Mouse (Mus musculus) intestine, postnatal 0 days (tissue): Measurements from ENCODE around the gene Spef2. TPM values are rescaled to one million over a fixed set of nuclear protein-coding genes. Genes with fewer than 3 reads are reported as not detected.

Experiments used
- ATAC-seq: fragments of 200-750 bp; cut with Nextera tagmentation; 2 replicates; pipeline ENCODE4 v1.8.0; 2017; ENCODE audit warnings: mild to moderate bottlenecking, moderate TSS enrichment, moderate library complexity
- H3K27ac ChIP-seq: fragments of 300-500 bp; sonication (generic); 2 replicates; pipeline ENCODE4 v1.5.1; 2014; ENCODE audit warnings: mild to moderate bottlenecking, low read depth, low read length, moderate library complexity
- H3K27me3 ChIP-seq: fragments of 300-500 bp; sonication (generic); replicated peaks from 2 replicates; pipeline ENCODE4 v1.6.1; 2014; ENCODE audit warnings: low read length, mixed read lengths; ENCODE audit not compliant: control insufficient read depth, insufficient read depth
- H3K36me3 ChIP-seq: fragments of 300-500 bp; sonication (generic); 2 replicates; pipeline ENCODE4 v1.6.1; 2014; ENCODE audit warnings: mild to moderate bottlenecking, moderate library complexity; ENCODE audit not compliant: control insufficient read depth, insufficient read depth
- H3K4me1 ChIP-seq: fragments of 300-500 bp; sonication (generic); replicated peaks from 2 replicates; pipeline ENCODE4 v1.6.1; 2014; ENCODE audit warnings: antibody characterized with exemption, low read length, mixed read lengths; ENCODE audit not compliant: control insufficient read depth, insufficient read depth
- H3K4me2 ChIP-seq: fragments of 300-500 bp; sonication (generic); replicated peaks from 2 replicates; pipeline ENCODE4 v1.6.1; 2014; ENCODE audit warnings: low read depth, mild to moderate bottlenecking, moderate library complexity
- H3K4me3 ChIP-seq: fragments of 300-500 bp; sonication (generic); 2 replicates; pipeline ENCODE4 v1.5.1; 2014; ENCODE audit warnings: low read depth, low read length
- H3K9ac ChIP-seq: fragments of 300-500 bp; sonication (generic); 2 replicates; pipeline ENCODE4 v1.6.1; 2014; ENCODE audit warnings: mild to moderate bottlenecking, low read depth, low read length
- H3K9me3 ChIP-seq: fragments of 300-500 bp; sonication (generic); 2 replicates; pipeline ENCODE4 v1.6.1; 2016; ENCODE audit warnings: mixed run types; ENCODE audit not compliant: control insufficient read depth
- CTCF ChIP-seq: sonication (generic); IDR thresholded peaks from 2 replicates; pipeline ENCODE4 v1.5.1; 2016; ENCODE audit warnings: low read depth, mild to moderate bottlenecking, control low read depth, antibody characterized with exemption, moderate library complexity
- WGBS: fragments of 180-500 bp; shearing (Covaris S2); extraction: QIAGEN DNeasy Blood & Tissue Kit; methylation state at CpG from one replicate; pipeline ENCODE4 v1.1.7; 2014; 5-methylcytosine and 5-hydroxymethylcytosine counted together
- polyA plus RNA-seq: library from polyadenylated mRNA; unstranded; fragments of >200 nt; fragmentation: Nextera tagmentation; extraction: Ambion mirVana; gene quantifications from 2 replicates; pipeline ENCODE4 v1.2.1, GENCODE M21; 2015

Spef2 gene
- polyA plus RNA-seq, 1 experiment from 2014 or later = 0.04 TPM

- Histone ChIP-seq H3K27ac (no peak overlapping the region), H3K4me2 (no peak overlapping the region), H3K27me3 (no peaks in the 10 kb centered on the region), H3K4me3 (no peak overlapping the region), H3K9ac (no peak overlapping the region), H3K9me3 (no peaks in the 10 kb centered on the region), H3K4me1 (no peaks in the 10 kb centered on the region), H3K36me3 (no peaks in the 10 kb centered on the region)
- no peak for ATAC-seq
- no peak for TF ChIP-seq CTCF
These were observed 18.4 kb upstream of the Spef2 start for GRCm38 (mm10) chr15:9767034-9767433.

DNA sequence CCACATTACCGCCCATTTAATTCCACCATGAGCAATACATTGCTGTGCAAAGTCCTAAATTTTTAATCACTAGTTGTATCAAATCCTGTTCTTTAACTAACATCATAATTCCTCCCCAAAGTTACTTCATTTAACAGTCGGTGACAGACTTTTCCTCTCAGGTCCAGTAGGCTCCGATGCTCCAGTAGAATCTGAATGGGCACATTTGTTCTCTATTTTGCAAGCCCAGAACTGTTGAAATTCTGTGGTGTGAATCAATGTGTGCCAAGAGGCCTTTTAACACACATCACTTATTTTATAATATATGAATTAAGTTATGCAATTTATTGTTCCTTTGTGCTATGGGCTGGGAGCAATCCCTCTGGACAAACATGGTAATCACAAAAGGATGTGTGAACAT lies 2.3 kb upstream of the Spef2 start:
- Histone ChIP-seq H3K4me1 (no peaks in the 10 kb centered on the region), H3K27ac (no peak overlapping the region), H3K9ac (no peak overlapping the region), H3K9me3 (no peaks in the 10 kb centered on the region), H3K36me3 (no peaks in the 10 kb centered on the region), H3K4me2 (no peak overlapping the region), H3K27me3 (no peaks in the 10 kb centered on the region), H3K4me3 (no peak overlapping the region)
- 90% methylated on average over 3 of the region's 3 CpGs for WGBS
- ATAC-seq = no peak
- TF ChIP-seq CTCF = no peak

DNA sequence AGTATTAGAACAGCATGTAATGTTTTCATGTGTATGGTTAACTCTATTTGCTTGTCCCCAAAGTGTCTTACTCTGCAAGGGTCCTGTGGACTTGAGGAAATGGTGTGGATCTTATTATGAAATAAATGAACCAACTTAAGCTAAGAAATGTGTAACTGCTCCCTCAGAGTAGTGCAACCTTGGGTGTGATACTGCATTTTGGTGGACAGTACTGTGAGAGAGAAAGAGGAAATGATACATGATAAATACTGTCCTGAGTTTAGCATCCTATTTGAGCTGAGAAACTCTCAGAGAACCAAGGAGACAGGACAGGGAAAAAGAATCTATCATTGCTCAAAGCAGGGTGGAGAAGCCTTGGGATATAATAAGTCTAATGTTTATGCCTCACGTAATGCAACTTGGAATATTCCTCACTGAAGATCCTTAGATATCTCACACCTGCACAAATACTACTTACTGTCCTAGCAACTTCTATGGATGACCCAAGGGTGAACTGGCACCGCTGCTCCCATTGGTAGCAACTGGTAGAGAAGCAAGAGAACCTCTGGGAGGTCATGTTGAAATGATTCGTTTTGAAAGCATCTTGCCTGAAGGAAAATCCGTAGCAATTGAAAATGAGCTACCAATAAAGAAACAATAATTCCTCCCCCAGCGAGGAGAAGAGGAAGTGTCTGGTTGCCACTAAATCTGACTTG lies 1.1 kb downstream of the Spef2 start:
- WGBS = 61% methylated on average over 5 of the region's 5 CpGs
- no peak for ATAC-seq

DNA sequence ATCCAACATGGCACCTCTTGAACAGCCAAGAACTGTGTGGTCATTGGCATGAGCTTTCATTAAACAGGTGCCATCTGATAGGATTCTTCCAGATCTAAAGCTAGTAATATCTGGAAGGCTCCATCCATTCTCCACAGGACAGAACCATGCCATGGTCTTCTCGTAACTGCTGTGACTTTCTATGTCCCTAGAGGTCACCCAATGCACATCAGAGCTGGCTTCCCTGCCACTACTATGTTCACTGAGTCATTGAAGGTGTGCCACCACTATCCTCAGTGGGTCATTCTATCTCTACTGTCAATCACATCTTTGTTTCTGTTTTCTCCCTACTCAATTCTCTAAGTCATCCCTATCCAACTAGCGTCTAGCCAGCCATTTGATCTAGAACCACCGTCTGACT lies 6.5 kb downstream of the Spef2 start:
- H3K4me1 ChIP-seq = no peaks in the 10 kb centered on the region
- ATAC-seq = no peak
- H3K9me3 ChIP-seq = no peaks in the 10 kb centered on the region
- H3K27ac ChIP-seq = no peak overlapping the region
- 86% methylated on average over 3 of the region's 3 CpGs for WGBS
- no peaks in the 10 kb centered on the region for H3K27me3 ChIP-seq
- no peak overlapping the region for H3K4me2 ChIP-seq
- no peak overlapping the region for H3K4me3 ChIP-seq
- no peak overlapping the region for H3K9ac ChIP-seq
- TF ChIP-seq CTCF = no peak
- no peaks in the 10 kb centered on the region for H3K36me3 ChIP-seq

More for the DNA sequence above, 1.1 kb downstream of the Spef2 start:
- H3K4me3 ChIP-seq = no peak overlapping the region
- no peak for TF ChIP-seq CTCF
- no peaks in the 10 kb centered on the region for H3K27me3 ChIP-seq
- no peaks in the 10 kb centered on the region for H3K4me1 ChIP-seq
- no peaks in the 10 kb centered on the region for H3K36me3 ChIP-seq
- no peak overlapping the region for H3K9ac ChIP-seq
- H3K4me2 ChIP-seq = no peak overlapping the region
- H3K9me3 ChIP-seq = no peaks in the 10 kb centered on the region
- no peak overlapping the region for H3K27ac ChIP-seq

GRCm38 (mm10) chr15:9714574-9715458 lies 33.9 kb downstream of the Spef2 start:
- ATAC-seq = no peak
- no peak overlapping the region for H3K4me2 ChIP-seq
- no peak for TF ChIP-seq CTCF

GRCm38 (mm10) chr15:9713707-9714106 lies 35.0 kb downstream of the Spef2 start:
- ATAC-seq = no peak
- no peak overlapping the region for H3K9ac ChIP-seq
- no peak overlapping the region for H3K27ac ChIP-seq
- H3K27me3 ChIP-seq = no peaks in the 10 kb centered on the region
- no peaks in the 10 kb centered on the region for H3K9me3 ChIP-seq
- TF ChIP-seq CTCF = no peak
- WGBS = 54% methylated on average over 3 of the region's 3 CpGs
- no peak overlapping the region for H3K4me3 ChIP-seq
- H3K36me3 ChIP-seq = no peaks in the 10 kb centered on the region
- H3K4me1 ChIP-seq = no peaks in the 10 kb centered on the region
- H3K4me2 ChIP-seq = no peak overlapping the region

More at GRCm38 (mm10) chr15:9714574-9715458, 33.9 kb downstream of the Spef2 start:
- no peak overlapping the region for H3K27ac ChIP-seq
- no peak overlapping the region for H3K4me3 ChIP-seq
- no peak overlapping the region for H3K9ac ChIP-seq
- no peaks in the 10 kb centered on the region for H3K4me1 ChIP-seq
- no peaks in the 10 kb centered on the region for H3K27me3 ChIP-seq
- no peaks in the 10 kb centered on the region for H3K36me3 ChIP-seq
- no peaks in the 10 kb centered on the region for H3K9me3 ChIP-seq
- WGBS = 66% methylated on average over 7 of the region's 7 CpGs
